Mouse (Mus musculus) heart, adult 9 months (tissue): Measurements from ENCODE around the gene Pnkd.

Source experiments
- DNase-seq, 2 experiments: peaks; one replicate each; pipeline ENCODE4 v3.0.0; 2022; ENCODE audit warnings: low spot score in 2 of 2

The Pnkd gene

DNA sequence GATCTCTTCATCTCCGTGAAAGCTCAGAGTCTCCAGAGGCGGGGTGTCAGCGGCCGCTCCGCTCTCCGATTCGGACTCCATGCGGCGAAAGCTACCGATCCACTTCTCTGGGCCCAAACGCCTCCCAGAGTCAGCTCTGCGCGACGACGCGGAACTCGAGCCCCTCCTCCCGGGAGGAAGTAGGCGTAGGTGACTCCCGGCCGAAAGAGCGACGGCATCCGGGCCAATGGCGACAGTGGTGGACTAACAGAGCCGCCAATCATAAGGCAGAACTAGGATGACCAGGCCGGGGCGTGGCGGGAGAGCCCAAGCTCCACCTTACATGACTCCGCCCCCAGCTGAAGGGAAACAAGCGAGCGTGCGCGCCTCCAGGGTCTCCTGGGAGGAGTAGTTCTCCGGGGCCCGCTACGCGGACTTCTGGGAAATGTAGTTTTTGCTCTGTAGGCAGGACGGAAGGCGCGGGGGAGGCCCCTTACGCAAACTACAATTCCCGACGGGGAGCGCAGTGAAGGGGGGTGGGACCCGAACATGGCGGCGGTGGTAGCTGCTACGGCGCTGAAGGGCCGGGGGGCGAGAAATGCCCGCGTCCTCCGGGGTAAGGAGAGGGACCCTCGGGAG, at the start of gene Pnkd, which contains the start of gene Aamp:
Gene Pnkd, plus strand, starts transcription at position 388 of the 618 bp plus-strand sequence.
Gene Aamp, minus strand, starts transcription at position 196 of the 618 bp plus-strand sequence.
- peak; percentile 100 for DNase-seq

DNA sequence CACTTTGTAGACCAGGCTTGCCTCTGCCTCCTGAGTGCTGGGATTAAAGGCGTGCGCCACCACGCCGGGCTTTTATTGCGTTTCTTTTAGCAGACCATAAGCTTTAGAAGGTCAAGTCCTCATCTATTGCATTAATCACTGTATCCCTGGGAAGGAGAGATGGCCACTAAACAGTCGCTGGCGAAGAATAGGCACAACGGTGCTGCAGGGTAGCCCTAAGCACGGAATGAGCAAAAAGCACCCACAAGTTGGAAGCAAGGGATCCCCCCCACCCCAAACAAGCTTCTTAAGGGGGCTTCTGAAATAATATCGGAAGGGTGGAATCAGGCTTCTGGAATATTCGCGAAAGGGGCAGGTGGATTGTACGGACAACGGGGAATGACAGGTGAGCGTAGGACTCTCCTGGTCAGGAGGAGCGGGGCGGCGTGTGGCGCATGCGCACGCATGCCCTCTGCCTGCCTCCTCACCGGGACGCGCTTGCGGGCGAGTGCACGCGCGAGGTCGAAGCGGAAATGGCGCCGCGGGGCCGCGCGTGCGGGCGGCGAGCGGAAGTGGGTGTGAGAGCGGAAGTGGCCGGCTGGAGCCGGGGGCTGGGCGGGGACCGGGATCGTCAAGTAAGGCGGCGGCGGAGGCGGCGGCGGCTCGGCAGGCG, 48.7 kb upstream of the Pnkd start, which contains the start of gene Arpc2:
Gene Arpc2, plus strand, starts transcription at position 147 of the 652 bp plus-strand sequence.
- peak; percentile 98 to 99 for DNase-seq

DNA sequence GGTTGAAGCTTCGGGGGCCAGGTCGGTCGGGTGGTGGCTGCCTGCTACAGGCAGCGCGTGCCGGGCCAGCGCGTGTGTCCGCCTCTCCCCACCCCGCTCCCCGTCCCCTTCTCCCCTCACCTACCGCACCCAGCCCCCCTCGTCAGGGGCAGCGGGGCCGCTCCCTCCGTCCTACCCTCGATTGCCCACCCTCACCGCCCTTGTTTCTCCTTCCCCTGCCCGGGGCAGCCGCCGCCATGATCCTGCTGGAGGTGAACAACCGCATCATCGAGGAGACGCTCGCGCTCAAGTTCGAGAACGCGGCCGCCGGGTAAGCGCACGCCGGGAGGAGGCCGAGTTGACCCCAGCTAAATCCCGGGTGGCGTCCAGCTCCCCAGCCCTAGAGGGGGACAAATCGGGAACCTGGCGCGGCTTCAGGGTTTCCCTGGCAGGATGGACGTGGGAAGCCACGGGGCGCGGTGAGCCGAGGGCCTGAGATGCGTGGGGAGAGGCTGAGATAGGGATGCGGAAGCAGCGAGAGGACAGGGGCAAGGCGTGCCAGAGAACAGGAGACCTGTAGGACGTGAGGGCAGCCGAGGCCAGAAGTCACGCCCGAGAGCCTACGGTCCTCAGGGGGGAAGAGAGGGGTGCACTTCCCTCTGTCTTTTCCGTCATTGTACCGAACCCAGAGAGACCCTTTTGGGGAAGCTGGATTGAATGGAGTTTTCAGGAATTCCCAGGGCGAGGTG, 48.0 kb upstream of the Pnkd start:
- DNase-seq, result peak; percentile 43 to 57

DNA sequence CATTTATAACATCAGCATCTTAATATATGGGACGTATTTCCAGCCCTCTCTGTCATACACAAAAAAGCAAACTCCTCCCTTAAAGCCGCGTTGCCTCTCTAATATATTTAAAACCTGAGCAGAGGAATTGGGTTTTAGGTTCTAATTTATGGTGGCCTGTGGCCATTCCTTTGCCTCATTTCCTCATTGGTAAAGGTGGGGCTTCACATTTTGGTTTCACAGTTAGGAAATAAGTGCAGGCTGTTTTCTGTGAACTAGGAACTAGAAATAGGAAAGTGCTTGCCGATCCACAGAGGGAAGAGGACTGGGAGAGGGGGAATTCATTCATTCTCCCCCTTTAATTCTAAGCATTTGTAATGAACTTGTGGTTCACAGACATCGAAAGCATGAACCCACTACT, 47.1 kb upstream of the Pnkd start:
- peak in 1 of 2 experiments; percentile 28 for DNase-seq

DNA sequence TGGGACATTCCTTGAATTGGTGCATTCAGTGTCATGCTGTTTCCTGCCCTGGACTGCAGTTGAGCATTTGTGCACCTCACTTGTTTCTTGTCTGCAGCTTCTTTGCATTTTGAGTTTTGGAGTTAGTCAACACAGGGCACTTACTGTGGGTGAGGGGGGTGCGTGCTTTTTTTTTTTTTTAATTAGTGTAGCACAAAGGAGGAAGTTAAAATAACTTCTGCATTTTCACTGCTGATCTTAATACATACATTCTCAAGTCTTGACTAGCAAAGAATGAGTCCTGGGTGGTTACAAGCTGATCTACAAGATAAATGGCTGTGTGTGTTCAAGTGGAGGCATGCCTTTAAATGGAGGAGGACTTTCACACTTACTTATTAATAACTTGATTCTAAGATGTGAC, 46.6 kb upstream of the Pnkd start:
- no peak for DNase-seq

DNA sequence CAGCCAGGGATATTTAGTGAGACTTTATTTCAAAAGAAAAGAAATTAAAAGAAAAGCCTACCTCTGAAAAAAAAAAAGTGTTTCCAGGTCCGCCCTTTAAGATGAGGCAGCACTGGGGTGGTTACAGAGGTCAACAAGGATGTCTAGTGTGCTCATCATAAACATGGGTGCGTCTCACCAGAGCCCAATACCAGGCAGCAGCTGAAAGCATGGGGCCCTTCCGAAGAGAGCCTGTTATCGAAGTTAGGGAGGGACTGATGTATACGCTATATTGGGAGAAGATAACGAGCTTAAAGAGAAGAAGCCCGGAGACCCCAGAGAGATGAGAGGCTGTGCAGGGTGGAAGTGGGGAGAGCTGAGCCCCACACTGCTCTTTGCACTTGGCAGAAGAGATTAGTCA, 45.6 kb upstream of the Pnkd start:
- no peak for DNase-seq

DNA sequence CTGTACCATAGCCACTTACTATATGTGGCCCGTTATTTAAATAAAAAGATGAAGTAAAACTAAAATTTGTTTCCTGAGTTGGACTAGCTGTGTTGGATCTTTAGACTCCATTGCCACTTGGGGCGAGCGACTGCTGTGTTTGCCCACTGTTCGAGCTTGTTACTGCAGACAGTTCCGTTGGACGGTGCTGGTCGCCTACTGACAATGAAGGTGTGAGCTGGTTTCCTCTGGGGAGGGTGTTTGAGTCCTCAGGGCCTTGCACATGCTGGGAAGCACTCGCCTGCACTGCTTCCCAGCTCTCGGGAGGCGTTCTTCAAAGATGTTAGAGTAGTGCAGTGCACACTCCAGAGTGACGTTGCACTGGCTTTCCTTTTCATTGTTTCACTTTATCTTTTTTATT, 45.1 kb upstream of the Pnkd start:
- DNase-seq, result no peak

DNA sequence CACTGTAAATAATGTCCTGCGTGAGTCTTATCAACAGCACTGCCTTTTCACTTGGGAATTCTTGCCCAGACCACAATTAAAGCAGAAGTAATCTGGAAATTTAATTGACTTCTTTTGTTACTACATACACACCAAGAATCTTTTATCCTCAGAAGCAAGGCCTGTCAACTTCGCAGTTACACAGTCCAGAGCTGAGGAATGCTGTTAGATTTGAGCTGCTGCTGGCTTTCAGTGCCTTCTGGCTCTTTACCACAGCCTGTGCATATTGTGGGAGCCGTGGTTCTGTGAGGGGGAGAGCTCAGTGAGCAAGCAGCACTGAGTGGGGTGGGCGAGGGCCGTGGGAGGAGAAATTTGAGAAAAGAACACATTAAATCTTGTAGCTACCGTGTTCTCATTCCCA, 44.4 kb upstream of the Pnkd start:
- DNase-seq, result no peak

DNA sequence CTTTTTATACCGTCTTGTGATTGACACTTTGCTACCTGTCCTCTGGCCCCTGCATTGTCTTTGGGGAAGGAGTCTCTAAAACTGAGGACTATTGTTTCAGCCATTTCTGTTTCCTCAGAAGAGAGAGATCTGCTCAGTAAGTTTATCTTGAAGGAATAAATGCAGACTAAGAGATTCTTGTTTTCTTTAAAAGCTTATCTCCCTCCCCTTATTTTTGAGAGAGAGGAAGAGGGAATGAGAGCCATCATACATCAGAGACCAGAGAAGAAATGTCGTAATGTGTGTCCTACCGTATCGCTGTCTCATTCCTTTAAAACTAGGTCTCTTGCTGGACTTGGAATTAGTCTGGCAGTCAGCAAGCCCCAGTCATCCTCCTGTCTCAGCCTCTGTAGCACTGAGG, 43.9 kb upstream of the Pnkd start:
- no peak for DNase-seq

DNA sequence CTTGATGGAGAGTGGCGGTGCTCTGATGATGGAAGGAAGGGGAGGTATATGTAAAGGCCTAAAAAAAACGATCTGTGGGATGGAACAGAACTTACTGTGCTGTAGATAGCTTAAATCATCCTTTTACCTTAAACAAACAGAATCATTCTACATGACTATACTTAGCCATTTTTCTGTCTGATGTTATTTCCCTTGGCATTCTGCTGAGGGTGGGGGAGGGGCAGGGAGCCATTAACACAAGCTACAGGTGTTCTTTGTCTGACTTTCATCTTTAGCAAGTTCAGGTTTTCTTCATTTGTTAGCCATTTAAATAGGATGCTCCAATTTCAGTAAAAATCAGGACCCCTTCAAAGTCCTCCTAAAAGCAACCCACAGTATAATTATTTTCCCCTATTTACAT, 39.2 kb upstream of the Pnkd start:
- DNase-seq, result no peak

DNA sequence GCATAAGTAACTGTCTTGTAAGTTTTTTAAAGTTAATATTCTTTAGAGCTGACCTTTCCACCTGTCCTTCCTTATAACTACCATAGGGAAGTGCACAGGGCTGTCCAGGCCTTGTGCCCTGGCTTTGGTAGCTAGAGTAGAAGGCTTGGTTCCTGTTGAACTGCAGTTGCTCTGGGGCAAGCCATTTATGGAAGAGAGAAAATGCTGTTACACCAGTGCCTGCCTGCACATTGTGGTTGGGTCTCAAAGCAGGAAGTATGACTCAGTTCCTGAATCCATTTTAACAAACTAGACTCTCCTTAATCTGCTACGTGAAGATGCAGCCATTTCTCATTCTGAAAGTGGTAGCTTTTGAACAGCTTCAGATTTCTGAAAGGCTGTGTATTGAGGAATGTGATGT, 35.9 kb upstream of the Pnkd start:
- DNase-seq, result peak; percentile 69 to 86

DNA sequence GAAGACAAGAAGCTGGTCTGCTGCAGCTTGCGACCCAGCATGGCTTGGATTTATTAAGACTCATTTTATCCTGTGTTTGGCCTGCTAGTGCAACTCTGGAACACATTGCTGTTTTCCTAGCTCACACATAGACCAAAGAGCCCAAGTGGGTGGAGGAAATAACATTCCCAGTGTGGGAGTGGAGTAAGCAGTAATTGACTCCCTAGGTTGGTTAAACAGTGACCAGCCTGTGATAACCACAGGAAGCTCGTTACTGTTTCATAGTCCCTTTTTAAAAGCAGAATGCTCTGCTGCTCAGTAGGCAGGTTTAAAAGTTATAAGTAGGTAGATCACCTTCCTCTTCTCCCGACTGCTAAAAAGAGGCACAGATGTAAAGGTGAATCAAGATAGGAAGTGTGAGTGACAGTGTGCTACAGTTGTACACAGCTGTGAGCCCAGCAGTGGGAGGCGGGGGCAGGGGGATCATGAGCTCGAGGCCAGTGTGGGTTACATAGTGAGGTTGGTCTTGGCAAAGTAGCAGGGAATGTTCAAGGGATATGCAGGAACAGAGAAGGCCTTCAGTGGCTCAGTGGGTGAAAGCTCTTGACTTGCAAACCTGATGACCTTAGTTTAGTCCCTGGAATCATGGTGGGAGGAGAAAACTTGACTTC, 35.3 kb upstream of the Pnkd start:
- peak in 1 of 2 experiments; percentile 21 for DNase-seq

DNA sequence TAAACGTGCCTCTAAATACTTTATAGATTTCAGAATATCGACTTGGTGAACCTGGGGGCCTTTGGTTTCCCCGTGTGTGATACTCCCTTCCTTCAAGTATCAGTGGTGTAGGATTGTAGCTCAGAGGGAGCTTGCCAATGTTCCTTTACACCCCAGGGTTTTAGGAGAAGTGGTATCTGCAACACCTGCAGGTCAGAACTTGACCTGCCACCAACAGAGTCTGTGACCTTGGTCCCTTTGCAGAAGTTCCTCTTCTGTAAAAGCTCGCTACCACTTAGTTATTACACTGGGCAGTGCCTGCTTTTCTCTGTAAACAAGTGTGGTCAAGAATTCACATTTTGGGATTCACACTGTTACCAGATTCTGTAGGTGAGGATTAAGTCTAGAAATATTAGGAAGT, 34.6 kb upstream of the Pnkd start:
- DNase-seq, result no peak

DNA sequence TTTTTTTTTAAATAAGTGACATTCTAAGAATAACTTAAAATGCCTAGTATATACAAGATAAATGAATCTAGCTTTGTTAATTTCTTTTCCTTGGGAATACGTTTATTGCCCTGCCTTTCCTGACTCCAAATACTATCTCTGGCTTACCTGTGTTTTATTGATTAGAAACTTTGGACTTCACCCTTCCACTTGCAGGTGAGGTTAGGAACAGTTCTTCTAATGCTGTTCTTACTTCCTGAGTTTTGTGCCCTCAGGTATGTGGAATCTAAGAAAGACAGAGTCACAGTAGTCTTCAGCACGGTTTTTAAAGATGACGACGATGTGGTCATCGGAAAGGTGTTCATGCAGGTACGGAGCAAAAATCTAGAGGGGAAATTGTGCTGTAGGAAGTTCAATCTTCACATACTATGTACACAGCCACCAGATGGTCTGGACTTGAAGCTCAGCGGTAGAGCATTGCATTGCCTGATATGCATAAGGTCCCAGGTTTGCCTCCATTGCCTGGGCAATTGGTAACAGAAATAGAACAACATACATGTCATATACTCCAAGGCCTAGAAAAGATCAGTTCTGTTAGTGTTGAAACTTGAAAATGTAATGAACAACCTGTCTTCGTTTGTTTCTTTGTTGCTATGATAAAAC, 28.9 kb upstream of the Pnkd start:
- no peak for DNase-seq

DNA sequence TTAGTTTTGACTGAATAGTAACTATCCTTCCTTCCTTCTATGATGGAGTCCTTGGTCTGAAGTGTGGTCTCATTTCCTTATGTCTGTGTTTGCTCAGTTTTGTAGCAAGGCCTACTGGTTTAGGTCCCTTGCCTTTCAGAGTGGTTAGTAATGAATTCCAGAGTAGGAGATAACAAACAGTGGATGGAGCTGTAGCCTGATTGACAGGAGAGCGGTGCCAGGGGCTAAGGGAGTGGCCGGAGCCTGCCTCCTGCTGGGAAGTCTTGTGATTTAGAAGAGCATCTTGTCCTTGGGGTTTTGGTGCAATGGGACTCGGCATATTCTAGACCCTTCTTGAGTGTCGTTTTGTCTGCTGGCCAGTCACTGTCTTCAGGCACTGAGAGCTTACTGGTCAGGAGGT, 27.9 kb upstream of the Pnkd start:
- no peak for DNase-seq

DNA sequence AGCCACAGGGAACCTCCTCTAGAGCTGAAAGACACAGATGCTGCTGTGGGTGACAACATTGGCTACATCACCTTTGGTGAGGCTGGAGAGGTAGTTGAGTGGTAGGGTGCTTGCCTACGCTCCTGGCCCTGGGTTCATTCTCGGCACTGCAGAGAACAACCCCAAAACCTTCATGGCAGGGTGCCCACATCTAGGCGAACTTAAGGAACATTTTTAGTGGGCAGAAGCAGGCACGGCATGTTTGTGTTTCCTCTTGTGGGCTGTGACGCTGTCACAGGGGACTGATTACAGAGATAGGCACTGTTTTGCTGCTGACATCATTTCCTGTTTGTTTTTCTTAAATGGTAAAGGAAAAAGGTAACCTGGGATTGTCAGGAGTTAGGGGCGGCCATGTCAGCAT, 22.2 kb upstream of the Pnkd start:
- no peak for DNase-seq

DNA sequence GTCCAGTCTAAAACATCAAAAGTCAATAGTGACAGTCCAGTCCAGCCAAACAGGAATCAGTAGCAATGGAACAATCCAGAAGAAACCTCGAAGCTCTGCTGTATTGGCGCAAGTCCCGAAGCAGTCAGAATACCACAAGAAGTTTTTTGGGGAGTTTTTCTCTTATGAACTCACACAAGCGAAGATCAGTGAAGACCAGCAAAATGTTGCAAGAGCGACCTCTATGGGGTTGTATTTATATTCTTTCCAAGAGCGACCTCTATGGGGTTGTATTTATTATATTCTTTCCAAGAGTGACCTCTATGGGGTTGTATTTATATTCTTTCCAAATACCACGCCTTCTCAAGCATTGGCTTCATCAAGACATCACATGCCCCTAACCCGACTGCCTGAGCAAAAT, 16.0 kb upstream of the Pnkd start:
- no peak for DNase-seq

DNA sequence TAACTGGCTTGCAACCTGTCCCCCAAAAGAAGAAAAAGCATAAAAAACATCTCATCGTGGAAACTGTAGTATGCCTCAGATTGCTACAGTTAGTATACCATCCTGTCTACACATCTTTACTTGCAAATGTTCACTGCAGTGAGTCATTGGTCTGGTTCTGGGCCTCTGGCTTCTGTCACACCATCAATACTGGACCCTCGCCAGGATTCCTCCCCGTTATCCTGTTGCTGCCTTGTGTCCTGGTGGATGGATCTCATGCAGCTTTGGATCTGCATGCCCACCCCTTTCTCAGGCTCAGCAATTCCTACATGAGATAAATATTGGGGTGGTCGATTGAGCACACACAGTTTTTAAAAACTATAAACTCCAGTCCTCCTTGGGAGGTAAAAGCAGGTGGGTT, 13.1 kb upstream of the Pnkd start:
- DNase-seq, result no peak

DNA sequence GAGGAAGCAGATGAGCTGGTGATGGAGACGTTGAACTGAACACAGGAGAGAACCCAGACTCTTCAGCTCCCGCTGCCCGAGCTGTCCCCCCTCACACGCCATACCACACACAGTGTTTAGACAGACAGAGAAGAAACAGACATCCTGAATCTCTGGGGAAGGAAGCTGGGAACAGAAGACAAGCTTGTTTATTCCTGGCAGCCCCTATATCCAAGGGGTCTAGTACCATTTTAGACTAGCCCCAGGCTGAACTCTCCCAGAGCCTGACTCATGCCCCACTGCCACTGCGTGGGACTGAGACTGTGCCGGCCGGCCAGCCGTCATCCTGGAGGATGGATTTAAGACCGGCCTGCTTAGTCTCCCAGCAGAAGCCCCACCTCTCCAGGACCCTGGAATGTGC, 9.7 kb upstream of the Pnkd start:
- no peak for DNase-seq

DNA sequence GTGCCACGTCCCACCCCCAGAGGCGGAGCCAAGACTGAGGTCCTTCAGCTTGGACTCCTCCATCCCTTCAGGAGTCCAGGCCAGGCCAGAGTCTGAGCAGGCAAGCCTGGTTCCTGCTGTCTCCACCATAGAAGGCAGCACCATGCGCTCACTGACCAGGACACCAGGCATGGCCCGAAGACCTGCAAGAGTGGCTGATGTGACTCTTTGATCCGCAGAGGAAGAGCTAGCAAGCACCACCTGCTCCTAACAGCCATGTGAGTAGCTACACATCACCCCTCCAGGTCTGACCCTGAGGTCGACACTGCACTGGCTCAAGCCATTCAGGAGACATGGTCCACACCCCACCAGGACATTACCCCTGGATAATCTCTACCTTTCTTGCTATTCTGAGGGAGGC, 7.7 kb upstream of the Pnkd start:
- DNase-seq, result no peak

DNA sequence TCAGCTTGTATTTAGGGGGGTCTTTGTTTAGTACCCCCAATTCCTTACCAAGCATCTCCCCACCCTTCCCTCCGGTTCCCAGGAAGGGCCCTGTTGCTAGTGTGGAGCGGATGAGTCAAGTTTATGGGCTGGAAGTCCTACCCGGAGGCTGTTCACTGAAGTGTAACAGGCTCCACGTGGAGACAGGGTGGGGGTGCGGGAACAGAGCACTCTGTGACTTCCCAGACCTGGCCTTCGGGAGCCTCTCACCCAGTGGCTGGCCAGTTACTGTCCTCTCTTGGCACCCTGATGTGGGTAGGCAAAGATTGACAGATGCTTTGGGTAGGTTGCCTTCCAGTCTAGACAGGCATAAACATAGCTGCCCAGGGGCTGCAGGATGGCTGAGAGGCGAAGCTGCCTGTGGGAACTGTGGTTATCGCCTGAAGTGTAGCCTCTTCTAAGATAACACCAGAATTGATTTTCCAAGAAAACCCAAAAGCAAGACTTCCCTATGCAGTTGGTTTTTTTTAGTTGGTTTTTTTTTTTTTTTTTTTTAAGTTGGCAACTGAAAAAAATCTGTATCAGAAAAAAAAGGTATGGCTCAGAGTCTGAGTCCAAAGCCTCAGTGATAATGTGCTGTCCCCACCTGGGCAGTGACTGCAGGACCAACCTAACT, 6.7 kb upstream of the Pnkd start:
- no peak for DNase-seq

DNA sequence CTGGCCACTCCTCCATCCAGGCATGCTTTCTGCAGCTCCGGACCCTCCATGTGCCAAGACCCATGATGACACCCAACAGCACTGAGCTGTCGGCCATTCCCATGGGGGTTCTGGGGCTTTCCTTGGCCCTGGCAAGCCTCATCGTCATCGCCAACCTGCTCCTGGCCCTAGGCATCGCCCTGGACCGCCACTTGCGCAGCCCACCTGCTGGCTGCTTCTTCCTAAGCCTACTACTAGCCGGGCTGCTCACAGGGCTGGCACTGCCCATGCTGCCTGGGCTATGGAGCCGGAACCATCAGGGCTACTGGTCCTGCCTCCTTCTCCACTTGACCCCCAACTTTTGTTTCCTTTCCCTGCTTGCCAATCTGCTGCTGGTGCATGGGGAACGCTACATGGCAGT, 6.2 kb upstream of the Pnkd start, which contains the start of gene Gpbar1:
Gene Gpbar1, plus strand, starts transcription at position 13 of the 400 bp plus-strand sequence.
- DNase-seq, result no peak
